Mouse (Mus musculus) layer of hippocampus, postnatal 25 days (tissue): ENCODE data around the gene 9130230L23Rik. TPM values are rescaled to one million over a fixed set of nuclear protein-coding genes. Genes with fewer than 3 reads are reported as not detected.

Experiments
- DNase-seq, 2 experiments: peaks; one replicate each; pipeline ENCODE4 v3.0.0; 2022; ENCODE audit warnings: mixed read lengths in 2 of 2, low spot score in 1 of 2; ENCODE audit errors: extremely low spot score in 1 of 2
- total RNA-seq, 2 experiments: library from RNA; stranded (reverse); gene quantifications; 2 replicates each; pipeline ENCODE4 v1.2.3; 2021

Gene 9130230L23Rik
- total RNA-seq, 2 experiments from 2014 or later = not detected

DNA sequence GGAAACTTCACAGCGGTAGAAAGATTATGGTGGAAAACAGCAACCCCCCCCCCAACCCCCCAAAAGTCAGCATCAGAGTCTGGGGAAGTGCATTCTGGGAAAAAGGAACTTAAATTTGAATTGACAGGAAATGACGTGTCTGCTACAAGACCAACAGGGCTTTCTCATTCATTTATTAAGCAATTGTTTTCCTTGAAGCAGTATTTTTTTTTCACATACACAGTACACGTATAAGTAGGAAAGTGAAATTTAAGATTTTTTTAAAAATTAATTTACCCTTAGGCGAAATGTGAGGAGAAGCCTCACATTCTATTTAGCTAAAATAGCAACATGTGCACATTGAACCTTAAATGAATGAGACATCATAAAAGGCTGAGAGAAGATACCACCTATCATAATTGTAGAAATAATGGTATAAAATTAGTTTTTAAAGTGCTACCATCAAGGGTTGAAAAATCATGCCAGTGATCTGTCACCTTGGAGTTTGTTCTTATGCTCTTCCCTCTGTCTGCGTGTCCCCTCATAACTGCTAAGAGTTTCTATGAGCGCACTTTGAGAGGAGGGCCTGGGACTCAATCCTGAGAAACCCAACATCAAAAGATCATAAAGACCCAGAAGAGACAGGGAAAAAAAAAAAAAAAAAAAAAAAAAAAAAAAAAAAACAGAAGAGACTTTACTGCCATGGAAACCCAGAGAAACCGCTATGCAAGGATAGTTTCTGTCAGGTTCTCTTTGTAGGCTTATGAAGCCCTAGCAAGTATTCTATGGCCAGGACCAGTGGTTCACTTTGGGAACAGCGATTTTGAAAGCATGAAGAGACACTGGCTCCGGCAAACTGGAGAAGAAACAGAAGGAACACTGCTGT is 47.7 kb downstream of the 9130230L23Rik start:
- DNase-seq = no peak

DNA sequence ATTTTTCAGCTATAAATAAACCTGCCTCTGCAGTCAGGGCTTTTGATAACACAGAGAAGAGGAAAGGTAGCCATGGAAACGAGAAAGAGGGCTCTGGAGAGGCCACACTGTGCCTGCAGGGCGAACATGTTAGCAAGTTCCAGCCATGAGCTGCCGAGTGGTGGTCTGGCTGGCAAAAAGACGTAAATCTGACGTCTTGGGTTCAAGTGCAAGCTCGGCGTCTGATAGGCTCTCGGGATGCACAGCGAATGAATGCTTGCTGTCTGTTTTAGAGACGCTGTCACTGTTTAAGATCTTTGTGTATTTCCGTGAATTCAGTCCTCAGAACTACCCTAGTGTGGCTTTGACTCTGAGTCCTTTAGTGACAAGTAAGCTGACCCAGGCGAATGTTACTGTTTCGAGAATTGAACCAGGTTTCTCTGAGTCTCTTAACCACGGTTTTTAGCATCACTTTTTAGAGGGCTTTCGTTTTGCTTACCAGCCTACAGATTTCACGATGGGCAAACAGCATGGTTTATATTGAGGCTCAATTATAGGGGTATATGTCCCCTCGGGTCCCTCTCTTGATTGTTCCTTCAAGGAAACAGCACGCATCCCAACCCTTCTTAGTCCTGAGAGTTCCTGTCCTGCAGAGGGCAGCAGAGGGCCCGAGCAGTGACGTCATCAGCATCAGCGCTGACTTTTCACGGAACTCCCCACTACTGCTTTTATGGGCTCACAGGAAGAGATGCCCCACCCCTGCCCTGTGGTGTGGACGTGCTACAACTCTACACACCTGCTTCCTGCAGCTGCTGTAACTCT is 48.5 kb downstream of the 9130230L23Rik start:
- peak; percentile 64 to 81 for DNase-seq

DNA sequence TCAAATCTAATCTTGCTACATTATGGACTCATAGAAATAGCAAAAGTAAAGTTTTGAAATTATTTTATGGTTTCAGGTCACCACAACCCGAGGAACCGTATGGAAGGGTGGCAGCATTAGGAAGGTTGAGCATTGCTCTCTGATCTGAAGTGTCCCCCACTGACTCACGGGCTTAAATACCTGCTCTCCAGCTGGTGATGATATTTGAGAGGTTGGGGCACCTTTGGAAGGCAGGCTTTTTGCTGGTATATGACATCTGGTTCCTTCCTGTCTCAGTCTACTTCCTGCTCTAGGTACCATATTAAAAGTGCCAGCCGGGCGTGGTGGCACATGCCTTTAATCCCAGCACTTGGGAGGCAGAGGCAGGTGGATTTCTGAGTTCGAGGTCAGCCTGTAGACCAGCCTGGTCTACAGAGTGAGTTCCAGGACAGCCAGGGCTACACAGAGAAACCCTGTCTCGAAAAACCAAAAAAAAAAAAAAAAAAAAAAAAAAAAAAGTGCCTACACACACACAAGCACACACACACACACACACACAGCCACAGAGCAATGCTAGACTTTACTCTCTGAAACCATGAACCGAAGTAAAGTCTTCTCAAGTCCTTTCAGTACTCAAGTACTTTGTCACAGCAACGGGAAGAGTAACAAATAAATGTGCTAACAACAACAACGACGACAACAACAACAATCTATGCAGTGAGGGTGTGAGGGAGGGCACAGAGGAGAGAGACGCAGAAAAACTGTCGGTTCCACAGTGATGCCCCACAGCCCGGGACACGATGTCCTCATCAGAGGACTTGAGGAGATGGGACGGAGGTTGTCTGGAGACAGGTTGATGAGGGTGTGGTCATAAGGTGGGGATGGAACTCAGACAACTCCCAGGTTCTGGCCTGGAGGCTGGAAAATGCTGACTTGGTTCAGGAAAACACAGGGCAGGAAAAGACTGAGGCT is 49.7 kb downstream of the 9130230L23Rik start:
- DNase-seq = no peak

DNA sequence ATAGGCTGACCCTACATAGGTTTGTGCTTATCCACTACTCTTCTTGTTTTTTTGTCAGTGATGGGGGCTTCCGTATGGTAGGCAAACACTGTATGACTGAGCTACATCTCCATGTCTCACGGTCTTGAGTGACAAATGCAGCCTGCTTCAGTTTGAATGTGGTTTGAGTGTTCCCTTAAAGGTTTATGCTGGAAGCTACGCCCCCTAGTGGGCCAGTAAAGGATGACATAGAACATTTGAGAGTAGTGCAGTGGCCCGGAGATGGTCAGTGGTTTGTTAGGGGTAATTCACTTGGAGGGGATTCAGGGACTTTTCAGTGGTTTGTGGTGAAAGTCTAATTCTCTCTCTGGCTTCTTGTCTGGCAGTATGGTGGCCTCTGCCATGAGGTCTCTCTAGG is 52.6 kb downstream of the 9130230L23Rik start:
- DNase-seq = no peak

DNA sequence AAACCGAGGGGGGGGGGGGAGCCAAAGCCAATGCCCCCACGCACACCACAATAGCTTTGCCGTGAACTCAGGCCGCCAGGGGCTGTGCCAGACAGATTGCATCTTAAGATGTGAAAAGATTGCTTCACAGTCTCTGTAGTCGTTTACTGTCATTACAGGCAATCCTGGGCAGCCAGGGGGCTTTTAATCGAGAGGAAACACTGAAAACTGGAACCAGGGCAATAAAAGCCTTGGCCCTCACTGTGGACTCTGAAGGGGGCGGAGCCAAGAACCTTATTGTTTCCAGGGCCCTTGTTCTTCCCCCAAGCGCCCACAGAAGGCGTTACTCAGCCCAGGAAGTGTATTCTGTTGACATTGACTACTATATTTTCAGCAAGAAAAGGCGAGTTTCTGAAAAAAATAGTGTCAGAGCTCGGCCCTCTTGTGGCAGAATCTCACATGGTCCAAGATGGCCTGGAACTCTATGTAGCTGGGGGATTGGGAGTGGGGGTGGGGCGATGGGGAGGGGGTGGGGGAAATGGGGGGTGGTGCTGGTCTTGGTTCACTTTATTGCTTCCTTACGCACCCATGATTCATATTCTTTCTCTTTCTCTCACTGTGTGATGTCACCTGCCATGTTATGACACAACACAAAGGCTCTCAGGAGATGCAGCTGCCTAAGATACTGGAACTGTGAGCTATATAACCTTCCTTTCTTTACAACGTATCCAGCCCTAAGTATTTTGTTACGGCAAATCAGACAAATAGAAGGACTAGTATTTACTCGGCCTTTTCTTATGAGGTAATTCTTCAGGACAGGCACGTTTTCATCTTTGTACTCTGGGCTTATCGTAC is 53.2 kb downstream of the 9130230L23Rik start:
- no peak for DNase-seq

DNA sequence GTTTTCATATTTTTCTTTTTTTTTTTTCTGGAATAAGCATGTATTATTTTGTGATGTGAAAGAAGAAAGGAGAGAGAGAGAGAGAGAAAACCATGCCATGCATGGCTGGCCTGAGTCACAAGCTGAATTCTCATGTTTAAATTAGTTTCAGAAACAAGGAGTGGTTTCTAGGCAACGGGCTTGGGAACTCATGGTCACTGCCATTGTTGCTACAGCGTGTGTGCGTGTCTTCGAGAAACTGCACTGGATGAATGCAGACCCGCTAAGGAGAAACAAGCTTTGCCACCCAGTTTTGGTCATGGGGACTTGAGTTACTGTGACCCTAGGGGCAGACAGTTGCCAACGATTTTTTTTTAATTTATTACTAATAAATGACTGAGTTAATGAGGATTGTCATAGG is 53.8 kb downstream of the 9130230L23Rik start:
- peak; percentile 19 to 24 for DNase-seq

DNA sequence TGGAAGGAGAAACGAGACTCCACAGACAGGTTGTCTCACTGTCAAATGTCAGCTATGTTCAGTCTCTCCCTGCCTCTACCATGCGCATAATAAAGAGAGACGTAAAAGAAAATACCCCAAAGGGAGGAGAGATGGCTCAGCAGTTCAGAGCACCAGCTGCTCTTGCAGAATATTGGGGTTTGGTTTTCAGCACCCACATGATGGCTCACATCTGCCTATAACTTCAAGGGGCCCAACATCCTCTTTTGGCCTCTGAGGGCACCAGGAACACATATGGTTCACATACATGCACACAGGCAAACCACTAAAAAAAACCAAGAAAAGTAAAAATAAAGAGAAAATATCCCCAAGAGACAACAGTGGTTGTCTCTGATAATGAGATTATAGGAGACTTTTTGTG is 54.3 kb downstream of the 9130230L23Rik start:
- DNase-seq = no peak

DNA sequence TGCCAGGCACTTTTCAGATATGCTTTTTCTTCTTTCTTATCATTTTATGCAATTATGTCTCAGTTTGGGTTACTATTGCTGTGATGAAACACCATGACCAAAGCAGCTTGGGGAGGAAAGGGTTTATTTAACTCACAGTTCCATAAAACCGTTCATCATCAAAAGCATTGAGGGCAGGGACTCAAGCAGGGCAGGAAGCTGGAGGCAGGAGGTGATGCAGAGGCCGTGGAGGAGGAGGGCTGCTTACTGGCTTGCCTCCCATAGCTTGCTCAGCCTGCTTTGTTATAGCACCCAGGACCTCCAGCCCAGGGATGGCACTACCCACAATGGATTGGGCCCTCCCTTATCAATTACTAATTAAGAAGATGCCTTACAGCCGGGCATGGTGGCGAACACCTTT is 62.9 kb downstream of the 9130230L23Rik start:
- no peak for DNase-seq

DNA sequence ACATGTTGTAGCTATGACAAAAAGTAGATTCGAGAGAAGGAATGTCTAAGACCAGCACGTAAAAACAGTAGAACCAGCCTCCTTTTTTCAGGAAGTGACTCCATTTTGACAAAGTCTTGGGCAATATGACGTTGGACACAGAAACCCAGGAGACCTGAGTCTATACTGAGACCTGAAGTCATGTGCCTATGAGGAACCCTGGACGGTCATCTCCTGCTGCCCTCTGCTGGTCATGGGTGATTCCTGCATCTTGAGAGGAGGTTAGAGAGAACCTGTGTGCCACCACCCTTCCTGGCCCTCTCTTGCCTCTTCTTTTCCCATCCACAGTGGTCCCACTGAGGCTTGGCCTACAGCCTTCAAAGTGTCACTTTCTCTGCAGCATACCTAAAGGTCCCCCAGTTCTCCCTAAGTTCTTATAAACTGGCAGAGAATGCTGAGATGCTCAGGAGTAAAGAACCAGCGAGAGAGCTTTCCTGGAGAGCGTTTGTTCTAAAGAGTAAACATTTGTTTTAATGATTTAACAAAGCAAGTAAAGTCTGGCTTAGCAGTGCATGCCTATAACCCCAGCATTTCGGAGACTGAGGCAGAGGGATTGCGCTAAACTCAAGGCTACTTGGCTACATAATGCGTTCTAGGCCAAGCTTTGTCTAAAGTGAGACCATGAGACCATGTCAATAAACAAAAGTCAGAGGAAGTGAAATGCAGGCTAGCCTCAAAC is 65.9 kb downstream of the 9130230L23Rik start:
- DNase-seq = peak; percentile 72 to 86

DNA sequence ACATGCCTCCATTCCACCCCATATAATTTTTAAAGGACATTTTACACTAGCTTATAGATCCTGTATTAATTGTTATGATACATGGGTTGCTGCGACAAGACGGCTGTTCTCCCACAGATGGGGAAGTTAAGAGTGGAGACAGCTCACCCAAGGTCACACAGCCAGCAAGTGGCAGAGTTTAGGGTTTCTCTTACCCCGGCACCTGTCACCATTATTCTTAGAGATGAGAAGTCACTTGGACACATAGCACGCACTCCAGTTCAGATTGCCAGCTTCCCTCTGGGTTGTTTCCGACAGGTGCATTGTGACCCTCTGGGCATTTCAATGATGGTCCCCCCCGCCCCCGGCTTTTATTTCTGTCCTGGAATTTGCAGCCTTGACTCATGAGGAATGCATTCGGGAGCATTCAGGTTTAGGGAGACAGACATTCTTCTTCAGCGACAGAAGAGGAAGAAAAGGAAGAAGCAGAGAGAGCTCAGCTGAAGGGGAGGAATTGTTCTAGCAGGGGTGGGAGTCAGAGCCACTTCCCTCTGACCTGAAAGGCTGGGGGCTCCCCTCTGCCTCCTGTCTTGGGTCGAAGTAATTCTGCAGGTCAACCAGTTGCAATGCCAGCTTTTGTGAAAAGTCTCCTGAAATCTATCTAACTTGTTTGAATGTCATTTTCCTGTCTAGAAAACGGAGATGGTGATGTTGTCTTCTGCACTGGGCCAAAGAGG is 66.9 kb downstream of the 9130230L23Rik start:
- no peak for DNase-seq

DNA sequence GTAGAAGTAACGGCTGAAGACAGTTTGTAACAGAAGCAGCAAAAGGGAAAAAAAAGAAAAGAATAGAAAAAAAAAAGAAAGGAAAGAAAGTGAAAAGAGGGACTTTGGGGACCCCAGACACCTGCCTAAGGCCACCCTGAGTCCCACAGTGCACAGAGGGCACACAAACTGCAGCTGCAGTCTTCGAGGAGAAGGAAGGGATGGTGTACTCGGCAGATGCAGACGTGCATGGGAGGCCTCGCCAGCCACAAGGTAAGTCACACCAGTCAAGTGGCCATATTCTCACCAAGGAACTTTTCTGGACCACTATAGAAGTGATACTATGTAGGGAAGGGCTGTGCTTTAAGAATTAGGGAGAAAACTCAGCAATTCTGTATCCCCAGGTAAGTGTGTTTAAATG is 69.3 kb downstream of the 9130230L23Rik start, which contains the start of gene Chrna9:
Gene Chrna9, plus strand, starts transcription at position 139 of the 400 bp plus-strand sequence.
- DNase-seq = no peak

DNA sequence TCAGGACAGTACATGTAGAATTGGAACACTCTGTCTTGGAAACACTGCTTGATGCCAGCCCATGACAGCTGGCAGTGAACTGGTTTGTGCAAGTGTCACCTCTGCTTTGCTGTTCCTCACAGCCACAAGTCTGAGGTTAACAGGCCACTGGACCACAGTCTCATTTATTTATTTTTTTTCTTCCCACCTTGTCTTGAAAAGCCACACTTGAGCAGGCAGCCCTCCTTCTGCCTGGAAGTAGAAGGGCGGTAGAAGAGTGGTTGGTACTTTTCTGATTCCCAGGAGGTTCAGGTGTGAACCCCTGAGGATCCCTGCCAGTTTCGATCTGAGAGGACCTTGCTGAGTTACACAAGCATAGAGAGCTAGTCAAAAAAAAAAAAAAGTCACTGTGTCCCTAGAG is 70.3 kb downstream of the 9130230L23Rik start:
- DNase-seq = no peak

DNA sequence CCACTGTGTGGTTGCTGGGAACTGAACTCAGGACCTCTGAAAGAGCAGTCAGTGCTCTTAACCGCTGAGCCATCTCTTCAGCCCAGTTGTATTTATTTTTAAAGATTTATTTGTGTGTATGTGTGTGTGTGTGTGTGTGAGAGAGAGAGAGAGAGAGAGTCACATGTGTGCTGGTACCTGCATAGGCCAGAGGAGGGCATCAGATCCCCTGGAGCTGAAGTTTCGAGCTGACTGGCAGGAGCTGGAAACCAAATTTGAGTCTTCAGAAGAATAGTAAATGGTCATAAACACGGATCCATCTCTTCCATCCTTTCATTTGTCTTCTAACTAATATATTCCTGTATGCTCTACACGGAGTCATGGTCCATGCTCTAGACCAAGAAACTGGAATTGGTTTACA is 70.8 kb downstream of the 9130230L23Rik start:
- no peak for DNase-seq

DNA sequence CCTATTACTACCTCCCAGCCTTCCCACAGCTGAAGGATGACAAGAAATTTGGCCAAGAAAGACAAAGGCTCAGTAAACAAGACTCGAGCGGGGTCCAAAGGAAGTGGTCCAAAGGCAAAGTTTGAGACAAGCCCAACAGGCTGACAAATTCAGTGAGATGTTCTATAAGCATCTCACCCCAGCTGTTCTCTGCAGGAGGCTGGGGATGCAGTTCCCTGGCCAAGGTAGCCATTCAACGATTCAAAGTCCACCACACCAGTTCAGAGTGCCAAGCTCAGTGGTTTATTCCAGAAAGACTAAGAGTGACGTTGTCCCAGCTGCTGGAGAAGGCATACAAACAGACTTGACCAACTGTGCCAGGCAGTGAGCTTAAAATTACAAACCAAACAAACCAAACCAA is 73.9 kb downstream of the 9130230L23Rik start:
- DNase-seq = no peak
